Mouse (Mus musculus): ENCODE data around the gene Pmm2.

GRCm38 (mm10) chr16:8620315-8621115, 17.0 kb upstream of the Pmm2 start:
- no peak for TF ChIP-seq CTCF (IDR thresholded peaks at IDR 0.05; ENCODE audit: control insufficient read depth, insufficient read depth, insufficient read length)
- no peak for TF ChIP-seq USF1 (IDR thresholded peaks at IDR 0.05; ENCODE audit: low read depth)
- no peak for TF ChIP-seq CEBPB (IDR thresholded peaks at IDR 0.05; ENCODE audit: low read depth)
- no peak for TF ChIP-seq MYOG (IDR thresholded peaks at IDR 0.05; ENCODE audit: control insufficient read depth, extremely low read depth, insufficient read length)

Data from C2C12 (cell line).